Mouse (Mus musculus) brain, embryonic 14.5 days (tissue): ENCODE measurements around the gene Smoc1.

Experiments
- CTCF ChIP-seq: fragments of 200-500 bp; IDR thresholded peaks from 2 replicates; pipeline ENCODE4 v1.5.1; 2012; ENCODE audit warnings: inconsistent platforms, mild to moderate bottlenecking, moderate library complexity, borderline replicate concordance; ENCODE audit not compliant: insufficient read depth, insufficient read length; ENCODE audit errors: extremely low read depth
- POLR2A ChIP-seq: fragments of 200-500 bp; IDR thresholded peaks from 2 replicates; pipeline ENCODE4 v1.6.1; 2012; ENCODE audit warnings: mild to moderate bottlenecking, inconsistent platforms, borderline replicate concordance; ENCODE audit not compliant: poor library complexity, insufficient read depth, insufficient read length, severe bottlenecking; ENCODE audit errors: extremely low read depth

- TF ChIP-seq POLR2A (no peak), CTCF (no peak)
These were observed 75.1 kb downstream of the Smoc1 start for GRCm38 (mm10) chr12:81101691-81102090.
